Mouse (Mus musculus) frontal cortex, adult 2 months (tissue): ENCODE measurements around the gene Zfp715. TPM values are rescaled to one million over a fixed set of nuclear protein-coding genes. Genes with fewer than 3 reads are reported as not detected.
"Not testable (repeated sequence)": the region's sequence is repeated elsewhere in the genome, so short reads cannot be mapped to it uniquely, and the experiment has no call there.

Experiments
- DNase-seq, 2 experiments: peaks; one replicate each; pipeline ENCODE4 v3.0.0; 2022; ENCODE audit warnings: low spot score in 1 of 2; ENCODE audit errors: extremely low spot score in 1 of 2
- polyA plus RNA-seq: library from polyadenylated mRNA; depleted of rRNA; stranded (reverse); fragments of >200 nt; gene quantifications from 2 replicates; pipeline ENCODE4 v1.2.3, GENCODE M21; 2012; rRNA removed

The Zfp715 gene
- polyA plus RNA-seq, 1 experiment = 19.2 TPM

GRCm38 (mm10) chr7:43309069-43309468, 4.0 kb downstream of the Zfp715 start:
- DNase-seq = no peak

DNA sequence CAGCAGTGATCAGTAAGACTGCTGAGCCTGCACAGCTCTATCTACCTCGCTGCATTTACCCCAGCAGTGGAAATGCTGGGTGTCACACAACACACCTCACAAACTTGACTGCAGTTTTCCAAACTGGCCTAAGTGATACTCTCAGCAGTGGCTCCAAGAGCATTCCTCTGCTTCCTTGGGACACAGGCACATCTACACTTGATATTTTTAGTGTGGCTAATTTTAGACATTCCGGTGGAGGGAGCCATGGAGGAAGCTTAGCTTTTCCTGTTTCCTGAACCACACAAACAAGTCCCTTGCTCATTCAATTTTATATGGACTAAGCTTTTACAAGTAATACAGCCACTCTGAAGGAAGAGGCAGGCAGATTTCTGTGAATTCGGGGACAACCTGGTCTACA, 7.9 kb downstream of the Zfp715 start:
- DNase-seq = peak in 1 of 2 experiments; percentile 9

GRCm38 (mm10) chr7:43291524-43291923, 21.6 kb downstream of the Zfp715 start:
- no peak for DNase-seq

DNA sequence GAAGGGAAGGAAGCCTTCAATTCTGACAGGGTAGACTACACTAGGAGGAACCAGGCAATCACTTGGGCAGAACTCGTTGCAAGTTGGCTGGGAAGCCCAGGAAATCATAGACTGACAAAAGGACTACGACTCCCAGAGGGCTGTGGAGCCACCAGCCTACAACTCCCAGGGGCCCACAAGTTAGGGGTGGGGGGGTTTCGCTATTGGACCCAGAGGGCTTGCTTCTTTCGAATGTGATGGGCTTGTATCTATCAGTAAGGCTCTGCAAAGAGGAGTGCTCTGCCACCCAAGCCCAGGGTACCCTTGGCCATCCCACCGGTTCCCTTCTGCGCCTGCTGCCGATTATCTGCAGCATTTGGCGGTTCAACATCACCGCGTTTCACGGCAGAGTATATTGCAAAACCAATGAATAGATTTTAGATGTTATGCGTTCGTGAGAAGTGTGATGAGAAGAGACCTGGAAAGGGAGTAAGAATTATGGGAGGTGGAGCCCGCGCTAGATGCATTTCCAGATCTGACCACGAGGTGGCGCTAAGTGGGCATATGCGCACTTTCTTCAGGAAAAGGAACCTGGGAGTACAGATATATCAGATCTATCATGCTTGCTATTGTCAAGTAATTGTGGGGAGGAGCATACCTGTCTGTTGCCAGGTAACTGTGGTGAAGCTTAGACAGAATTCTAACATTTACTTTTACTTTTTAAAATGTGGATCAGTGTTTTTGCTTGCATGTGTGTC, 30.1 kb downstream of the Zfp715 start:
- peak; percentile 72 to 94 for DNase-seq

- no peak for DNase-seq
These were observed 30.6 kb downstream of the Zfp715 start for GRCm38 (mm10) chr7:43282459-43282858.

DNA sequence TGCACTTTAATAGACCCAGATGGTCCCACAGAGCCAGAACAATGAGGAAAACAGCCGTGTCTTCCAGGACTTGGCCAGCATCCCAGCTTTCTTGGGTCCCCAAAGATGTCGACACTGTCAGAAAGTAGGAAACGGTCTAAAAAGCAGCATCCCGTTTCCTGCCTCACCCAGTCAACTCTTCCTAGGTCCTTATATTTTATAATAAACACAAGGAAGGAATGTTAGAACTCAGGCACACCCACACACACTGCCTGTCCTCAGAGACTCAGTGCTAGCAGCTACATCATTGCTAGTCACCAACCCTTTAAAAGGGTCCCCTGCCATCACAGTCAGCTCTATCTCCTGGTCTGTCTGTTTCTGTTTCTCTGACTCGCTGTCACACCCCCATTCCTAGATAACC, 35.7 kb downstream of the Zfp715 start:
- no peak for DNase-seq

GRCm38 (mm10) chr7:43276178-43276577, 36.9 kb downstream of the Zfp715 start:
- DNase-seq = not testable (repeated sequence)

GRCm38 (mm10) chr7:43273476-43273875, 39.6 kb downstream of the Zfp715 start:
- no peak for DNase-seq

GRCm38 (mm10) chr7:43267359-43267758, 45.7 kb downstream of the Zfp715 start:
- DNase-seq = not testable (repeated sequence)

GRCm38 (mm10) chr7:43253540-43253939, 59.6 kb downstream of the Zfp715 start:
- DNase-seq = no peak

- DNase-seq = not testable (repeated sequence)
These were observed 62.4 kb downstream of the Zfp715 start for GRCm38 (mm10) chr7:43250718-43251117.

Other genes starting within 250 kb of the Zfp715 start
- not detected in 2 replicates for gene Zfp936, start 199.1 kb downstream of the Zfp715 start, polyA plus RNA-seq
- 0.48 and 0.55 TPM in 2 replicates for gene Siglecf, start 38.0 kb upstream of the Zfp715 start, polyA plus RNA-seq
- 0.28 and 0.32 TPM in 2 replicates for gene Siglecg, start 94.9 kb upstream of the Zfp715 start, polyA plus RNA-seq
- not detected in 2 replicates for gene Lim2, start 114.4 kb upstream of the Zfp715 start, polyA plus RNA-seq
- gene Nkg7, start 123.8 kb upstream of the Zfp715 start, polyA plus RNA-seq = 0.20 and 0.21 TPM in 2 replicates
- not detected in 2 replicates for gene Cldnd2, start 127.5 kb upstream of the Zfp715 start, polyA plus RNA-seq
- gene Etfb, start 130.8 kb upstream of the Zfp715 start, polyA plus RNA-seq = 80.7 and 97.8 TPM in 2 replicates
- 2.5 and 2.6 TPM in 2 replicates for gene Gm45233, start 130.8 kb upstream of the Zfp715 start, polyA plus RNA-seq
- 5.2 TPM in 2 replicates for gene Vsig10l, start 149.9 kb upstream of the Zfp715 start, polyA plus RNA-seq
- gene Iglon5, start 176.8 kb upstream of the Zfp715 start, polyA plus RNA-seq = 60.7 and 69.6 TPM in 2 replicates
- 0.04 TPM in 1 of 2 replicates, not detected in the other for gene 4931406B18Rik, start 192.6 kb upstream of the Zfp715 start, polyA plus RNA-seq
- 6.9 and 8.9 TPM in 2 replicates for gene Cd33, start 231.1 kb upstream of the Zfp715 start, polyA plus RNA-seq
- gene Zfp658, start 249.0 kb upstream of the Zfp715 start, polyA plus RNA-seq = 9.3 and 9.5 TPM in 2 replicates